Mouse (Mus musculus): Measurements from ENCODE around the gene Mfrp.

DNA sequence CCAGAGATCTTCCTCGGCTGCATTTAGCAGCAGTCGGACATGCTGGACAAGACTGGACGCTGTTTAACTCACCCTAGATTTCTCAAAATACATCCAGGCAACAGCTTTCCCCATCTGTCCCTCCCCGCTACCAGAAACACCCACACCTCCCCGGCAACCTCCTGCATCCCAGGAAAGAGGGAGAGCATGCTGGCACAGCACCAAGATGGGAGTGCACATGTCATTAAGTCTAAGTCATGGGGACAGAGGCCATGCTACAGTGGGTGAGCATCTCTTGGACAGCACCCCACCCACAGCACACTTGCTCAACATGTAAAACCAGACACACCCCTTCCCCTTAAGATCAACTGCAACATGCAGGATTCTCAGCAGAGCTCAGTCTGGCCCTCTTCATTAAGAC lies 20.6 kb upstream of the Mfrp start:
- TF ChIP-seq CTCF (conservative IDR thresholded peaks at IDR 0.05; ENCODE audit: low read length) (no peak), NANOG (IDR thresholded peaks at IDR 0.05; ENCODE audit: borderline replicate concordance, low read length) (no peak), POU5F1 (IDR thresholded peaks at IDR 0.05; ENCODE audit: borderline replicate concordance, low read length) (no peak)
